Mouse (Mus musculus): ENCODE measurements at regions not wholly inside any gene's neighbourhood (a gene's known extent, or its start where the extent isn't known, plus 50 kb on each side); places are given as distances from the start of the nearest gene placed in this dataset.

DNA sequence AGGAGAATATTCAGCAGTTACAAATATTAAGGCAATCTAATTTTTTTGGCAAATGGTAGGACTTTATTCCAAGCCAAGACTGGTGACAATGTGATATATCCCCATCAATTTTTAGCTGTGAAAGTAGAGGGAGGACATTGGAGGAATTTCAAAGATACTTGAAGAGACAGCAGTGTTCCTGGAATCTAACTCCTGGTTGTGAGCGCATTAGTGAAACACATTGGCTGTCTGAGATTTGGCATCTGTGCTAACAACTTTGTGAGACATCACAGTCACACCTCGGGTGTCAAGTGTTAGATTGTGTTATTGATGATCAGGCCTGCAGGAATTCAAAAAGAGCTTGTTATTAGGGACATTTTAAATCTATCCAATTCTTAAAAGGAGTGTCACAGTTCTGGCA, 71.3 kb upstream of the Peli1 start:
- H3K9me3 ChIP-seq (ENCODE audit: low read length): no peaks in the 10 kb centered on the region
- no peak overlapping the region for H3K4me3 ChIP-seq (ENCODE audit: low read length)
- H3K27ac ChIP-seq (ENCODE audit: low read length): no peak overlapping the region
- H3K36me3 ChIP-seq (ENCODE audit: insufficient read depth, low read length): no peaks in the 10 kb centered on the region
- no peak overlapping the region for H3K9ac ChIP-seq (replicated peaks; ENCODE audit: low read length)
- H3K4me1 ChIP-seq (ENCODE audit: insufficient read depth, low read length): peaks cover 9% of the 10 kb centered on the region; the same call in 1 of the 2 replicates
- no peak overlapping the region for H3K4me2 ChIP-seq (replicated peaks; ENCODE audit: low read depth, low read length)
- ATAC-seq (ENCODE audit: low FRiP score, low TSS enrichment): no peak
- WGBS: 69% methylated on average over 2 of the region's 2 CpGs
- no peaks in the 10 kb centered on the region for H3K27me3 ChIP-seq (ENCODE audit: insufficient read depth, low read length)

GRCm38 (mm10) chr11:21024111-21024510, 67.0 kb upstream of the Peli1 start:
- Histone ChIP-seq H3K9me3 (ENCODE audit: low read length) (no peaks in the 10 kb centered on the region), H3K27ac (ENCODE audit: low read length) (no peak overlapping the region), H3K4me2 (replicated peaks; ENCODE audit: low read depth, low read length) (no peak overlapping the region), H3K4me1 (ENCODE audit: insufficient read depth, low read length) (no peaks in the 10 kb centered on the region), H3K4me3 (ENCODE audit: low read length) (no peak overlapping the region), H3K27me3 (ENCODE audit: insufficient read depth, low read length) (no peaks in the 10 kb centered on the region), H3K9ac (replicated peaks; ENCODE audit: low read length) (no peak overlapping the region), H3K36me3 (ENCODE audit: insufficient read depth, low read length) (no peaks in the 10 kb centered on the region)
- WGBS: 91% methylated on average over 4 of the region's 4 CpGs
- no peak for ATAC-seq (ENCODE audit: low FRiP score, low TSS enrichment)

DNA sequence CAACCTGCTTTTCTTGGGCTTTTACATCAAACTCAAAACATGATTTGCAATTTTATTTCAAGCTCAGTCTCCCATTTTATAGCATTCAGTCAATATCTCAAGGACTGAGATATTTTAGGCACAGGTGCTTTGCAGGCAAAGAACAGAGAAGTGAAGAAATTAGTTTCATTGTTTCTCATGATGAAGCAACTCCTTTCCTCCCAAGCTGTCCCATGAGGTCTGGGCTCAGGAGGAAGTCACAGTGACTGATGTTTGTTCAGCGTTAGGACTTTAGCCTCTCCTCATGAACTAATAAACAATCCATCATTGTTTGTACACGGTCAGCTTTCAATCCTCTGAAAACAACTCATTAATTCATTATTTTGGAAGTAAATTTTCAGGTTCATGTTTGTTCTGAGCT, 66.6 kb upstream of the Peli1 start:
- no peak for ATAC-seq (ENCODE audit: low FRiP score, low TSS enrichment)
- Histone ChIP-seq H3K27me3 (ENCODE audit: insufficient read depth, low read length) (no peaks in the 10 kb centered on the region), H3K4me1 (ENCODE audit: insufficient read depth, low read length) (no peaks in the 10 kb centered on the region), H3K4me2 (replicated peaks; ENCODE audit: low read depth, low read length) (no peak overlapping the region), H3K27ac (ENCODE audit: low read length) (no peak overlapping the region), H3K9ac (replicated peaks; ENCODE audit: low read length) (no peak overlapping the region), H3K36me3 (ENCODE audit: insufficient read depth, low read length) (no peaks in the 10 kb centered on the region), H3K4me3 (ENCODE audit: low read length) (no peak overlapping the region), H3K9me3 (ENCODE audit: low read length) (no peaks in the 10 kb centered on the region)
- 41% methylated on average over 2 of the region's 2 CpGs for whole genome bisulfite sequencing

DNA sequence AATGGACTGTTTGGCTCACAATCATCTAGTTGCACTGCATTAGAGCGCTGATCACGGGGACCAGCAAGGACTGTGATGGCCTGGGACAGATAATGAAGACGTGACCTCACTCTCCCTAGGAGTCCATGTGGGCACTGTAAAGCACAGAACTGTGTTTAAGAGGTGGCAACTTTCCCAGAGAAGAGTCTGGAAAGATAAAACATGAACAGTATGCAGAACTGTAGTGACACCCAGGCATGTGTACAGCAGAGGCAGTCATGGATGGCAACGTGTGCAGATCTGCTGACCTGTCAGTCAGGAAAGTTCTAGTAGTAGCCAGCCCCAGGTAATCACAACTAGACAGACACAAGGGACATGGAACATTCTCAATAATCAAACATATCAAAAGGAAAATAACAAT, 63.8 kb upstream of the Peli1 start:
- no peak overlapping the region for H3K4me3 ChIP-seq (ENCODE audit: low read length)
- H3K27ac ChIP-seq (ENCODE audit: low read length): no peak overlapping the region
- no peak overlapping the region for H3K4me2 ChIP-seq (replicated peaks; ENCODE audit: low read depth, low read length)
- WGBS: 87% methylated on average over 4 of the region's 4 CpGs
- H3K9ac ChIP-seq (replicated peaks; ENCODE audit: low read length): no peak overlapping the region
- ATAC-seq (ENCODE audit: low FRiP score, low TSS enrichment): no peak
- no peaks in the 10 kb centered on the region for H3K36me3 ChIP-seq (ENCODE audit: insufficient read depth, low read length)
- no peaks in the 10 kb centered on the region for H3K4me1 ChIP-seq (ENCODE audit: insufficient read depth, low read length)
- H3K9me3 ChIP-seq (ENCODE audit: low read length): peaks cover 5% of the 10 kb centered on the region; the same call in 1 of the 2 replicates
- no peaks in the 10 kb centered on the region for H3K27me3 ChIP-seq (ENCODE audit: insufficient read depth, low read length)

DNA sequence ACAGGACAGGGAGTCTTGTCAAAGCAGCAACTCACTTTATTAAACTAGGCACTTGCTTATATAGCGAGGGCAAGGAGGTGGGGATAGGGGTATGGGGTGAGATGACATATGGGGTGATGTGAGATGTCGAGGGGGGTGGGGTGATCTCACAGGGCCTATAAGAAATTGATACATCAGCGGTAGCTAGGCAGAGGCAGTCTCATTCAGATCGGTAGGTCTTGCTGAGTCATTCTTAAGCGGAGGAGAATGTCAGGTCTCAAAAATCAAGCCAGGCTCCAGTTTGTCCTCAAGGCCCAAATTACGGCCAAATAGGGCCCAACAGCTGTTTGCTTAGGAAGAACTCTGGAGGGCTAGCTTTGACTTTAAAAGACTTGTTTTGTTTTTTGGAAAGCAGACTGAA, 60.7 kb upstream of the Peli1 start:
- WGBS: 92% methylated on average over 6 of the region's 6 CpGs
- ATAC-seq (ENCODE audit: low FRiP score, low TSS enrichment): no peak

DNA sequence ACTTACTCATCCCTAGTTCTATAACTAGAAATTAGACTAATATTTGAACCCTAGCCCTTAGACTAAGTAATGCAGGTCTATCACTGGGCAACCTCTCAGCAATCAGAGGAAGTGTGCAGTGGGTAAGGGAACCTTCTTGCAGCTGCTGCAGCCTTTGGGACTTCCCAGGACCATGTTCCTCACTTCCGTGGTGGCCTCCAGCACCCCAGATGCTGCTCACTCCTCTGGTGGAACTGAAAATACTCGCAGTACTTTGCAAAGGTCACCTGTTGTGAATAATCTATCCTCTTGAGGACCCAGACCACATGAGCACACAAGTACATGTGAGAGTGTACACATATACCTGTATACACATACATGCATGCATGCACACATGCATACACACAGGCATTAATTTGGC, 59.3 kb upstream of the Peli1 start:
- Histone ChIP-seq H3K9ac (replicated peaks; ENCODE audit: low read length) (no peak overlapping the region), H3K4me1 (ENCODE audit: insufficient read depth, low read length) (peaks cover 17% of the 10 kb centered on the region), H3K4me3 (ENCODE audit: low read length) (no peak overlapping the region), H3K27ac (ENCODE audit: low read length) (no peak overlapping the region), H3K27me3 (ENCODE audit: insufficient read depth, low read length) (no peaks in the 10 kb centered on the region), H3K4me2 (replicated peaks; ENCODE audit: low read depth, low read length) (no peak overlapping the region), H3K36me3 (ENCODE audit: insufficient read depth, low read length) (no peaks in the 10 kb centered on the region), H3K9me3 (ENCODE audit: low read length) (peaks cover 5% of the 10 kb centered on the region; the same call in 1 of the 2 replicates)
- ATAC-seq (ENCODE audit: low FRiP score, low TSS enrichment): no peak
- WGBS: 94% methylated on average over 2 of the region's 2 CpGs

More for the DNA sequence above, 60.7 kb upstream of the Peli1 start:
- Histone ChIP-seq H3K4me1 (ENCODE audit: insufficient read depth, low read length) (peaks cover 17% of the 10 kb centered on the region), H3K27me3 (ENCODE audit: insufficient read depth, low read length) (no peaks in the 10 kb centered on the region), H3K36me3 (ENCODE audit: insufficient read depth, low read length) (no peaks in the 10 kb centered on the region), H3K27ac (ENCODE audit: low read length) (no peak overlapping the region), H3K4me3 (ENCODE audit: low read length) (no peak overlapping the region), H3K9me3 (ENCODE audit: low read length) (peaks cover 5% of the 10 kb centered on the region; the same call in 1 of the 2 replicates), H3K9ac (replicated peaks; ENCODE audit: low read length) (no peak overlapping the region), H3K4me2 (replicated peaks; ENCODE audit: low read depth, low read length) (no peak overlapping the region)

- Histone ChIP-seq H3K27ac (ENCODE audit: low read length) (peak overlapping the region; percentile 17; the same call in 1 of the 2 replicates), H3K4me2 (replicated peaks; ENCODE audit: low read depth, low read length) (no peak overlapping the region)
- peak; percentile 40; the same call in 1 of the 2 replicates for ATAC-seq (ENCODE audit: low FRiP score, low TSS enrichment)
Observed at GRCm38 (mm10) chr11:21033234-21033822, 57.8 kb upstream of the Peli1 start.

GRCm38 (mm10) chr11:21033823-21034401, 57.2 kb upstream of the Peli1 start:
- WGBS: 15% methylated on average over 11 of the region's 11 CpGs
- peaks cover 5% of the 10 kb centered on the region; the same call in 1 of the 2 replicates for H3K9me3 ChIP-seq (ENCODE audit: low read length)
- H3K9ac ChIP-seq (replicated peaks; ENCODE audit: low read length): 0 out of 2 replicates have a peak overlapping the region, but pooled peaks have one; percentile 17
- ATAC-seq (ENCODE audit: low FRiP score, low TSS enrichment): peak; percentile 72
- H3K27ac ChIP-seq (ENCODE audit: low read length): peak overlapping the region; percentile 17
- peaks cover 17% of the 10 kb centered on the region for H3K4me1 ChIP-seq (ENCODE audit: insufficient read depth, low read length)
- H3K4me2 ChIP-seq (replicated peaks; ENCODE audit: low read depth, low read length): peak overlapping the region; percentile 31
- H3K27me3 ChIP-seq (ENCODE audit: insufficient read depth, low read length): no peaks in the 10 kb centered on the region
- no peak overlapping the region for H3K4me3 ChIP-seq (ENCODE audit: low read length)
- H3K36me3 ChIP-seq (ENCODE audit: insufficient read depth, low read length): no peaks in the 10 kb centered on the region

More at GRCm38 (mm10) chr11:21033234-21033822, 57.8 kb upstream of the Peli1 start:
- Histone ChIP-seq H3K36me3 (ENCODE audit: insufficient read depth, low read length) (no peaks in the 10 kb centered on the region), H3K9me3 (ENCODE audit: low read length) (peaks cover 5% of the 10 kb centered on the region; the same call in 1 of the 2 replicates), H3K27me3 (ENCODE audit: insufficient read depth, low read length) (no peaks in the 10 kb centered on the region), H3K9ac (replicated peaks; ENCODE audit: low read length) (0 out of 2 replicates have a peak overlapping the region, but pooled peaks have one; percentile 17), H3K4me3 (ENCODE audit: low read length) (no peak overlapping the region), H3K4me1 (ENCODE audit: insufficient read depth, low read length) (peaks cover 17% of the 10 kb centered on the region)
- 62% methylated on average over 14 of the region's 14 CpGs for WGBS

DNA sequence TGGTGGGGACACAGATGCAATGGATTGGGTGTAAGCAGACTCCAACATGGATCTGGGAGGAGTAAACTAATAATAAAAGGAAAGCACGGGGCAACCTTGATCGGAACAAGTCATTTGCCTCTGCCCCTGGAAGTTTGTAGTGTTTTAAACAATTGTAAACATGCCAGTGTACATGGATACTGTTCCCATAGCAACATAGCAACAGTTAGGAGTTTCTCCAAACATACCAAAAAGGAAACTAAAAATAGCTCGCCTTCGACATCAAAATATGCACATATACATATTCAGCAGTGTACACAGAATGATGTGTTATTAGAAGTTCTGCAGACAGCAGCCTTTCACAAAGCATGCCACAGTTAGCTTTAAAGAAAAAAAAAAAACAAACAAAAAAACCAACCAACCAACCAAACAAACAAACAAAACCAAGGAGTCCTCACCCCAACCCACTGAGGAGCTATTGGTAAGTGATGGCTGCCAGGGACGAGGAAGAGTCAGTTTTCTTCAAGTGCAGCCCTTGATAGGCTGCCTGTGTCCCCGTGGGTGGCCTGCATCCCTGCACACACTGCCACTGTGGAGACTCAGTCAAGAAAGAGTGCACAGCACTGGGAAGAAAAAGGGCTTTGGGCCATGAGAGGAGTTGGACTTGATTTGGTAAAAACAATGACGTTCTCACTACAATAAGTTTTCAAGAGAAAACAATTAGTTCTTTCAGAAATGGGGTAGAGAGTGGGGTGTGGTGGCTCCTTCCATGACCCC, 54.8 kb upstream of the Peli1 start:
- H3K4me3 ChIP-seq (ENCODE audit: low read length): no peak overlapping the region
- no peak overlapping the region for H3K27ac ChIP-seq (ENCODE audit: low read length)
- H3K4me1 ChIP-seq (ENCODE audit: insufficient read depth, low read length): peaks cover 17% of the 10 kb centered on the region
- 56% methylated on average over 7 of the region's 7 CpGs for WGBS
- no peaks in the 10 kb centered on the region for H3K36me3 ChIP-seq (ENCODE audit: insufficient read depth, low read length)
- ATAC-seq (ENCODE audit: low FRiP score, low TSS enrichment): no peak
- H3K4me2 ChIP-seq (replicated peaks; ENCODE audit: low read depth, low read length): no peak overlapping the region
- no peak overlapping the region for H3K9ac ChIP-seq (replicated peaks; ENCODE audit: low read length)
- H3K27me3 ChIP-seq (ENCODE audit: insufficient read depth, low read length): no peaks in the 10 kb centered on the region
- no peaks in the 10 kb centered on the region for H3K9me3 ChIP-seq (ENCODE audit: low read length)
